Mouse (Mus musculus) liver, adult 2 months (tissue): ENCODE measurements around the gene Cib3. TPM values are rescaled to one million over a fixed set of nuclear protein-coding genes. Genes with fewer than 3 reads are reported as not detected.
A peak's percentile ranks its signal among the peaks of the same experiment; 100 is the strongest.

ENCODE experiments used
- DNase-seq: peaks from one replicate; pipeline ENCODE4 v3.0.0-alpha.2; 2011; ENCODE audit warnings: low read depth, low spot score; ENCODE audit errors: extremely low read depth
- H3K27ac ChIP-seq: fragments of 200-500 bp; replicated peaks from 2 replicates; pipeline ENCODE4 v1.5.1; 2012; ENCODE audit warnings: low read depth, mild to moderate bottlenecking, control low read depth, inconsistent platforms, low read length; ENCODE audit not compliant: insufficient read depth
- H3K27me3 ChIP-seq: fragments of 200-500 bp; 2 replicates; pipeline ENCODE4 v1.6.1; 2012; ENCODE audit warnings: mild to moderate bottlenecking, moderate library complexity, low read length, inconsistent platforms; ENCODE audit not compliant: control insufficient read depth, insufficient read depth
- H3K36me3 ChIP-seq: fragments of 200-500 bp; 2 replicates; pipeline ENCODE4 v1.6.1; 2012; ENCODE audit warnings: low read length, inconsistent platforms; ENCODE audit not compliant: control insufficient read depth, insufficient read depth
- H3K4me1 ChIP-seq: fragments of 200-500 bp; 2 replicates; pipeline ENCODE4 v1.6.1; 2011; ENCODE audit warnings: low read length; ENCODE audit not compliant: control insufficient read depth, insufficient read depth
- H3K4me3 ChIP-seq: fragments of 200-500 bp; 2 replicates; pipeline ENCODE4 v1.5.1; 2011; ENCODE audit warnings: low read depth, mild to moderate bottlenecking, control low read depth, low read length, moderate library complexity; ENCODE audit not compliant: insufficient read depth
- H3K79me2 ChIP-seq: fragments of 200-500 bp; 2 replicates; pipeline ENCODE4 v1.6.1; 2012; ENCODE audit warnings: inconsistent platforms, mild to moderate bottlenecking, low read length, moderate library complexity; ENCODE audit not compliant: control insufficient read depth, insufficient read depth
- H3K9ac ChIP-seq: fragments of 200-500 bp; 2 replicates; pipeline ENCODE4 v1.6.1; 2012; ENCODE audit warnings: low read depth, mild to moderate bottlenecking, control low read depth, inconsistent platforms, low read length
- CTCF ChIP-seq: fragments of 200-500 bp; IDR thresholded peaks from 2 replicates; pipeline ENCODE4 v1.5.1; 2011; ENCODE audit warnings: low read depth, low read length, control low read depth
- POLR2A ChIP-seq: fragments of 200-500 bp; IDR thresholded peaks from 2 replicates; pipeline ENCODE4 v1.6.1; 2011; ENCODE audit warnings: low read length, control low read depth; ENCODE audit not compliant: insufficient read depth; ENCODE audit errors: extremely low read depth
- WGBS: fragments of 180-500 bp; shearing (Covaris S2); methylation state at CpG from one replicate; pipeline ENCODE4 v1.1.7; 2018; 5-methylcytosine and 5-hydroxymethylcytosine counted together
- polyA plus RNA-seq: library from polyadenylated mRNA; depleted of rRNA; stranded (reverse); fragments of >200 nt; gene quantifications from 2 replicates; pipeline ENCODE4 v1.2.3, GENCODE M21; 2012
- total RNA-seq: library from RNA; depleted of rRNA; stranded (reverse); fragments of >200 nt; gene quantifications from 2 replicates; pipeline ENCODE4 v1.2.3, GENCODE M21; 2014

The Cib3 gene
- total and polyA plus RNA-seq, 2 experiments, result 1.1 to 1.5 TPM

GRCm38 (mm10) chr8:72257902-72258238, 45.2 kb upstream of the Cib3 start:
- no peak for DNase-seq
- Histone ChIP-seq H3K27me3 (no peaks in the 10 kb centered on the region), H3K4me3 (no peak overlapping the region), H3K4me1 (peaks cover 2% of the 10 kb centered on the region; the same call in 1 of the 2 replicates), H3K36me3 (no peaks in the 10 kb centered on the region; the same call in 1 of the 2 replicates), H3K79me2 (no peaks in the 10 kb centered on the region), H3K9ac (no peak overlapping the region), H3K27ac (no peak overlapping the region)
- 89% methylated on average over 1 of the region's 1 CpGs for WGBS
- TF ChIP-seq CTCF, result no peak
- no peak for TF ChIP-seq POLR2A

- no peaks in the 10 kb centered on the region for H3K79me2 ChIP-seq
- WGBS, result 64% methylated on average over 7 of the region's 7 CpGs
- no peak for DNase-seq
Observed at GRCm38 (mm10) chr8:72257171-72257901, 44.7 kb upstream of the Cib3 start.

GRCm38 (mm10) chr8:72244610-72245009, 32.0 kb upstream of the Cib3 start:
- no peaks in the 10 kb centered on the region for H3K36me3 ChIP-seq
- TF ChIP-seq CTCF (no peak), POLR2A (no peak)
- WGBS, result 76% methylated on average over 2 of the region's 2 CpGs
- H3K27me3 ChIP-seq, result no peaks in the 10 kb centered on the region
- peaks cover 12% of the 10 kb centered on the region; the same call in 1 of the 2 replicates for H3K79me2 ChIP-seq
- H3K9ac ChIP-seq, result no peak overlapping the region
- no peak overlapping the region for H3K27ac ChIP-seq
- no peak overlapping the region for H3K4me3 ChIP-seq
- H3K4me1 ChIP-seq, result peaks cover 14% of the 10 kb centered on the region
- DNase-seq, result no peak

More at GRCm38 (mm10) chr8:72257171-72257901, 44.7 kb upstream of the Cib3 start:
- no peak overlapping the region for H3K27ac ChIP-seq
- TF ChIP-seq CTCF, result peak; percentile 64
- no peak for TF ChIP-seq POLR2A
- H3K9ac ChIP-seq, result no peak overlapping the region
- no peak overlapping the region for H3K4me3 ChIP-seq
- H3K36me3 ChIP-seq, result no peaks in the 10 kb centered on the region; the same call in 1 of the 2 replicates
- peaks cover 2% of the 10 kb centered on the region; the same call in 1 of the 2 replicates for H3K4me1 ChIP-seq
- no peaks in the 10 kb centered on the region for H3K27me3 ChIP-seq

DNA sequence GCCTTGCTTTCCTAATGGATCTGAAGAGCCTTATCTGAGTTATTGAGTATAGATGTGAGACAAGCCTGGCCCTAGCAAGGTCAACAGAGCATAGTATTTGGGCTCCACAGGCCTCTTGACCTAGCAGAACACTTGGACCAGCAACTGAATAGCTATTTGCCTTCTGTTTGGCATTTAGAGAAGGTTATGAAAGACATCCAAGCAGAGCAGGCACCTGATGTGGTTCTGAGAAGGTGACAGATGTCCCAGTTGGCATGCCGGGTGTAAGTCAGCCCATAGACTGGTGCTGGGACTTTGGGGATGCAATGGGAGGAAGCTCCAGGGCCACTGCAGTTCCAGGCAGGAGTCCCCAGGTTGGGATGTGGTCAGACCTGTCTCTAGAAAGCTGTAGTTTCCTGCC, 29.6 kb upstream of the Cib3 start:
- H3K9ac ChIP-seq, result no peak overlapping the region
- 23% methylated on average over 1 of the region's 1 CpGs for WGBS
- no peak overlapping the region for H3K4me3 ChIP-seq
- peaks cover 12% of the 10 kb centered on the region; the same call in 1 of the 2 replicates for H3K79me2 ChIP-seq
- TF ChIP-seq CTCF, result no peak
- no peak for TF ChIP-seq POLR2A
- no peaks in the 10 kb centered on the region for H3K36me3 ChIP-seq
- peak; percentile 79 for DNase-seq
- no peak overlapping the region for H3K27ac ChIP-seq
- no peaks in the 10 kb centered on the region for H3K27me3 ChIP-seq
- H3K4me1 ChIP-seq, result peaks cover 14% of the 10 kb centered on the region

DNA sequence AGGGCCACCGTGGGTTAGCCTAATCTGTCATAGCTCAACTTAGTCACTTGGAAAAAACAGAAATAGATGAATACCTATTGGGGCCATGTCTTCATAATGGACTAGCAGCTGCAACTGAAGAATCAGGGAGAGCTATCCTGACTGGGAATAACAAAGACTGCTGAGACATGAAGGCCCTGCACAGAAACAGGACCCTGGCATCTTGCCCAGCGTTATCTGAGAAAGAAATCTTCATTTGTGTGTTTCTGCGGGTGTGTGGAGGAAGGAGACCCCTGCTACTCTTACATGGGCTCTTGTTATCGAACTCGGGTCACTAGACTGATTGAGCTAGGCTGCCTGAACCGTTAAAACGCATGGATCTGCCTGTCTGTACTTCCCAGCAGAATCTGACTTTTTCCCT, 28.3 kb upstream of the Cib3 start:
- H3K79me2 ChIP-seq, result peaks cover 12% of the 10 kb centered on the region; the same call in 1 of the 2 replicates
- peaks cover 14% of the 10 kb centered on the region for H3K4me1 ChIP-seq
- H3K27ac ChIP-seq, result no peak overlapping the region
- no peak for DNase-seq
- no peak overlapping the region for H3K9ac ChIP-seq
- no peaks in the 10 kb centered on the region for H3K27me3 ChIP-seq
- WGBS, result 63% methylated on average over 7 of the region's 7 CpGs
- TF ChIP-seq POLR2A (no peak), CTCF (no peak)
- no peak overlapping the region for H3K4me3 ChIP-seq
- H3K36me3 ChIP-seq, result no peaks in the 10 kb centered on the region

- peaks cover 12% of the 10 kb centered on the region; the same call in 1 of the 2 replicates for H3K79me2 ChIP-seq
- H3K27ac ChIP-seq, result peak overlapping the region; percentile 68
- peak overlapping the region; percentile 73 for H3K9ac ChIP-seq
- peak overlapping the region; percentile 69 for H3K4me3 ChIP-seq
- H3K36me3 ChIP-seq, result no peaks in the 10 kb centered on the region
- no peak for DNase-seq
- no peaks in the 10 kb centered on the region for H3K27me3 ChIP-seq
- H3K4me1 ChIP-seq, result peaks cover 14% of the 10 kb centered on the region
- TF ChIP-seq CTCF, result no peak
- TF ChIP-seq POLR2A, result no peak
- 3% methylated on average over 24 of the region's 24 CpGs for WGBS
Observed at GRCm38 (mm10) chr8:72240403-72240763, 27.7 kb upstream of the Cib3 start.
